Mouse (Mus musculus): ENCODE data around the gene Fibin. TPM values are rescaled to one million over a fixed set of nuclear protein-coding genes. Genes with fewer than 3 reads are reported as not detected.

Fibin gene
- 101 and 112 TPM in 2 replicates for polyA plus RNA-seq (2015; fragmentation: Nextera tagmentation; extraction: Ambion mirVana)

- H3K36me3 ChIP-seq, result no peaks in the 10 kb centered on the region
- H3K4me2 ChIP-seq (replicated peaks), result peak within 1 kb of the TSS; percentile 68
- ATAC-seq (ENCODE audit: insufficient number of reproducible peaks, low FRiP score, low TSS enrichment, low read depth), result peak; percentile 83
- under 1% methylated on average over 33 of the region's 33 CpGs for WGBS
- H3K4me3 ChIP-seq (replicated peaks), result peak within 1 kb of the TSS; percentile 53
- H3K9me3 ChIP-seq (replicated peaks), result no peaks in the 10 kb centered on the region
- H3K4me1 ChIP-seq, result peaks cover 4% of the 10 kb centered on the region; the same call in 1 of the 2 replicates
- H3K27me3 ChIP-seq, result no peaks in the 10 kb centered on the region
- H3K27ac ChIP-seq (replicated peaks), result peak within 1 kb of the TSS; percentile 89
- H3K9ac ChIP-seq, result peak within 1 kb of the TSS; percentile 51
Observed at GRCm38 (mm10) chr2:110362432-110363283, at the start of gene Fibin. Gene Fibin (minus strand): TSS chr2:110363183.

- Histone ChIP-seq H3K4me3 (replicated peaks) (no peak overlapping the region), H3K4me1 (no peaks in the 10 kb centered on the region), H3K27ac (replicated peaks) (peak overlapping the region; percentile 69), H3K27me3 (no peaks in the 10 kb centered on the region), H3K9me3 (replicated peaks) (no peaks in the 10 kb centered on the region), H3K4me2 (replicated peaks) (no peak overlapping the region), H3K36me3 (no peaks in the 10 kb centered on the region), H3K9ac (no peak overlapping the region)
- 52% methylated on average over 3 of the region's 3 CpGs for WGBS
- peak; percentile 82 for ATAC-seq (ENCODE audit: insufficient number of reproducible peaks, low FRiP score, low TSS enrichment, low read depth)
Observed at GRCm38 (mm10) chr2:110411428-110411827, 48.4 kb upstream of the Fibin start.

- Histone ChIP-seq H3K27ac (replicated peaks) (no peak overlapping the region), H3K4me3 (replicated peaks) (no peak overlapping the region), H3K27me3 (no peaks in the 10 kb centered on the region), H3K4me1 (no peaks in the 10 kb centered on the region), H3K36me3 (no peaks in the 10 kb centered on the region), H3K9ac (no peak overlapping the region), H3K4me2 (replicated peaks) (no peak overlapping the region), H3K9me3 (replicated peaks) (no peaks in the 10 kb centered on the region)
- ATAC-seq (ENCODE audit: insufficient number of reproducible peaks, low FRiP score, low TSS enrichment, low read depth), result no peak
Observed at GRCm38 (mm10) chr2:110408757-110409156, 45.8 kb upstream of the Fibin start.

- H3K36me3 ChIP-seq, result no peaks in the 10 kb centered on the region
- WGBS, result 57% methylated on average over 4 of the region's 4 CpGs
- no peak overlapping the region for H3K9ac ChIP-seq
- H3K27ac ChIP-seq (replicated peaks), result no peak overlapping the region
- H3K4me3 ChIP-seq (replicated peaks), result no peak overlapping the region
- ATAC-seq (ENCODE audit: insufficient number of reproducible peaks, low FRiP score, low TSS enrichment, low read depth), result peak; percentile 60; the same call in 1 of the 2 replicates
- no peaks in the 10 kb centered on the region for H3K9me3 ChIP-seq (replicated peaks)
- H3K4me1 ChIP-seq, result no peaks in the 10 kb centered on the region
- no peak overlapping the region for H3K4me2 ChIP-seq (replicated peaks)
- no peaks in the 10 kb centered on the region for H3K27me3 ChIP-seq
Observed at GRCm38 (mm10) chr2:110392714-110393336, 29.8 kb upstream of the Fibin start.

- Histone ChIP-seq H3K4me2 (replicated peaks) (no peak overlapping the region), H3K9me3 (replicated peaks) (no peaks in the 10 kb centered on the region), H3K36me3 (no peaks in the 10 kb centered on the region), H3K4me1 (no peaks in the 10 kb centered on the region), H3K4me3 (replicated peaks) (no peak overlapping the region), H3K27me3 (no peaks in the 10 kb centered on the region), H3K9ac (no peak overlapping the region), H3K27ac (replicated peaks) (no peak overlapping the region)
- WGBS, result 75% methylated on average over 5 of the region's 5 CpGs
- no peak for ATAC-seq (ENCODE audit: insufficient number of reproducible peaks, low FRiP score, low TSS enrichment, low read depth)
Observed at GRCm38 (mm10) chr2:110390736-110391409, 27.9 kb upstream of the Fibin start.

- no peaks in the 10 kb centered on the region for H3K36me3 ChIP-seq
- no peaks in the 10 kb centered on the region for H3K9me3 ChIP-seq (replicated peaks)
- WGBS, result 38% methylated on average over 2 of the region's 2 CpGs
- H3K4me3 ChIP-seq (replicated peaks), result no peak overlapping the region
- ATAC-seq (ENCODE audit: insufficient number of reproducible peaks, low FRiP score, low TSS enrichment, low read depth), result no peak
- no peaks in the 10 kb centered on the region for H3K4me1 ChIP-seq
- no peak overlapping the region for H3K9ac ChIP-seq
- H3K4me2 ChIP-seq (replicated peaks), result no peak overlapping the region
- no peak overlapping the region for H3K27ac ChIP-seq (replicated peaks)
- no peaks in the 10 kb centered on the region for H3K27me3 ChIP-seq
Observed at GRCm38 (mm10) chr2:110379811-110380210, 16.8 kb upstream of the Fibin start.

GRCm38 (mm10) chr2:110376660-110377059 is 13.7 kb upstream of the Fibin start:
- Histone ChIP-seq H3K36me3 (no peaks in the 10 kb centered on the region), H3K4me1 (no peaks in the 10 kb centered on the region), H3K27me3 (no peaks in the 10 kb centered on the region), H3K4me3 (replicated peaks) (no peak overlapping the region), H3K9ac (no peak overlapping the region), H3K9me3 (replicated peaks) (no peaks in the 10 kb centered on the region), H3K27ac (replicated peaks) (no peak overlapping the region), H3K4me2 (replicated peaks) (no peak overlapping the region)
- WGBS, result 82% methylated on average over 1 of the region's 1 CpGs
- no peak for ATAC-seq (ENCODE audit: insufficient number of reproducible peaks, low FRiP score, low TSS enrichment, low read depth)

- H3K4me1 ChIP-seq, result no peaks in the 10 kb centered on the region
- no peaks in the 10 kb centered on the region for H3K9me3 ChIP-seq (replicated peaks)
- peak overlapping the region; percentile 39; the same call in 1 of the 2 replicates for H3K27ac ChIP-seq (replicated peaks)
- ATAC-seq (ENCODE audit: insufficient number of reproducible peaks, low FRiP score, low TSS enrichment, low read depth), result no peak
- H3K9ac ChIP-seq, result no peak overlapping the region
- no peaks in the 10 kb centered on the region for H3K36me3 ChIP-seq
- no peak overlapping the region for H3K4me2 ChIP-seq (replicated peaks)
- no peaks in the 10 kb centered on the region for H3K27me3 ChIP-seq
- no peak overlapping the region for H3K4me3 ChIP-seq (replicated peaks)
- WGBS, result 78% methylated on average over 1 of the region's 1 CpGs
Observed at GRCm38 (mm10) chr2:110375475-110375874, 12.5 kb upstream of the Fibin start.

GRCm38 (mm10) chr2:110373186-110373585 is 10.2 kb upstream of the Fibin start:
- ATAC-seq (ENCODE audit: insufficient number of reproducible peaks, low FRiP score, low TSS enrichment, low read depth), result no peak
- 42% methylated on average over 2 of the region's 2 CpGs for WGBS
- no peaks in the 10 kb centered on the region for H3K4me1 ChIP-seq

GRCm38 (mm10) chr2:110367382-110367887 is 4.5 kb upstream of the Fibin start:
- H3K4me2 ChIP-seq (replicated peaks), result no peak overlapping the region
- 70% methylated on average over 1 of the region's 1 CpGs for WGBS
- no peak overlapping the region for H3K4me3 ChIP-seq (replicated peaks)
- H3K4me1 ChIP-seq, result 0 out of 2 replicates have a peak, but pooled peaks cover 4% of the 10 kb centered on the region
- no peak overlapping the region for H3K27ac ChIP-seq (replicated peaks)
- H3K36me3 ChIP-seq, result no peaks in the 10 kb centered on the region
- H3K27me3 ChIP-seq, result no peaks in the 10 kb centered on the region
- ATAC-seq (ENCODE audit: insufficient number of reproducible peaks, low FRiP score, low TSS enrichment, low read depth), result no peak
- no peaks in the 10 kb centered on the region for H3K9me3 ChIP-seq (replicated peaks)
- H3K9ac ChIP-seq, result no peak overlapping the region

More at GRCm38 (mm10) chr2:110373186-110373585, 10.2 kb upstream of the Fibin start:
- H3K9ac ChIP-seq, result no peak overlapping the region
- no peak overlapping the region for H3K4me2 ChIP-seq (replicated peaks)
- no peak overlapping the region for H3K4me3 ChIP-seq (replicated peaks)
- H3K27ac ChIP-seq (replicated peaks), result no peak overlapping the region
- no peaks in the 10 kb centered on the region for H3K9me3 ChIP-seq (replicated peaks)
- H3K36me3 ChIP-seq, result no peaks in the 10 kb centered on the region
- H3K27me3 ChIP-seq, result no peaks in the 10 kb centered on the region

GRCm38 (mm10) chr2:110365401-110365800 is 2.4 kb upstream of the Fibin start:
- no peak for ATAC-seq (ENCODE audit: insufficient number of reproducible peaks, low FRiP score, low TSS enrichment, low read depth)
- Histone ChIP-seq H3K27me3 (no peaks in the 10 kb centered on the region), H3K4me2 (replicated peaks) (no peak overlapping the region), H3K4me3 (replicated peaks) (no peak overlapping the region), H3K4me1 (0 out of 2 replicates have a peak, but pooled peaks cover 4% of the 10 kb centered on the region), H3K9ac (no peak overlapping the region), H3K9me3 (replicated peaks) (no peaks in the 10 kb centered on the region), H3K27ac (replicated peaks) (peak overlapping the region; percentile 39; the same call in 1 of the 2 replicates), H3K36me3 (no peaks in the 10 kb centered on the region)

Data from embryonic facial prominence, embryonic 15.5 days (tissue).